Mouse (Mus musculus) layer of hippocampus, adult 18-20 months (tissue): ENCODE results near the gene Apol11b. TPM values are rescaled to one million over a fixed set of nuclear protein-coding genes. Genes with fewer than 3 reads are reported as not detected.
"Not testable (repeated sequence)": the region's sequence is repeated elsewhere in the genome, so short reads cannot be mapped to it uniquely, and the experiment has no call there.

Source experiments
- DNase-seq, 2 experiments: peaks; one replicate each; pipeline ENCODE4 v3.0.0; 2022; ENCODE audit warnings: low spot score in 2 of 2
- long read RNA-seq: library from polyadenylated mRNA; stranded (forward); transcript quantifications from one replicate; pipeline ENCODE4 v2.0.0, GENCODE M21; 2021
- total RNA-seq, 2 experiments: library from RNA; stranded (reverse); gene quantifications; 2 replicates each; pipeline ENCODE4 v1.2.3; 2021

Apol11b gene
- not detected for total RNA-seq
- long read RNA-seq = 0 reads

DNA sequence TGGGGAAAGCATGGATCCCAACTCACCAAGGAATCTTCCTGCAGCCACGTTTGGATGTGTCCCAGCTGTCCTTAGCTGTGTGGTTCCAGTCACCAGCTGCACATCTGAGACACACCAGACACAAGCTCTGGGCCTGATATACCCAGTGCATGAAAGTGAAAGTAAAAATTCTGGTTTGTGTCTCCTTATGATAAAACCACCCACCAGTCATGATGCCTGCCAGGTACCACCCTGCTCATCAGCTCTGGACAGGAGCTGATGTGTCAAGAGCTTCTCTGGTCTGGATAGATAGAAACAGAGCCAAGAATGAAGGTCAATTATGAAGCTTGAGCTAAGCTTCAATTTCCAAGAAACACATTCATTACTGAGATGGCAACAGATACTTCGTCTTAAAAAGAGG lies at the start of gene Apol11b:
Gene Apol11b, minus strand, starts transcription at position 111 of the 400 bp plus-strand sequence.
- not testable (repeated sequence) for DNase-seq

DNA sequence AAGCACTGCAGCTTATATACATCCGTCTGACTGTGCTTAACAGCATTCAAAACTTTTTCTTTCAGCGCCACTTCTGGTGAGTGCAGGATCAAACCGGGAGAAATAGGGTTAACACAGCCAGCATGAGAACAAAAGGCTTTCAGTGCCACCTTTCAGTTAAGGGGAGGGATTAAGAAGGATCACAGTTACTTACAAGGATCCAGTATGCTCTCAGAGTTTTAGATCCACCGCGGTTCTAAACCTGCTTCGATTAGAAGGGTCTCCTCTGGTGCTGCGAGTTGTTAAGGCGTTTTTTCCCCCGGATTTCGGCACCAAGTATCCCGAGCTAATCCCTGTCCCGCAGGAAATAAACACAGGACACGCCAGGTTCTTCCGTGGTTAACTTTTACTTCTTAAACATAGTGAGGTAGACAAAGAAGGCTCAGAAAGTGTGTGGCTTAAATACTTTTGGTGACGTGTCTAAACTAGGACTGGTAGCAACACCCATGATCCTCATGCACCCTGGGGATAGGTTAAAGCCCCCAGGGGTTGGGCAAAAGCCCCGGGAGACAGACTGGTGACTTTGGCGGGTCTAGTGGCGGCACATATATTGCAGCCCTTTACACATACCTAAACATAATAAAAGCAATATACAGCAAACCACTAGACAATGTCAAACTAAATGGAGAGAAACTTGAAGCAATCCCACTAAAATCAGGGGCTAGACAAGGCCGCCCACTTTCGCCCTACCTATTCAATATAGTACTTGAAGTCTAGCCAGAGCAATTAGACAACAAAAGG lies 48.6 kb upstream of the Apol11b start:
- not testable (repeated sequence) for DNase-seq

DNA sequence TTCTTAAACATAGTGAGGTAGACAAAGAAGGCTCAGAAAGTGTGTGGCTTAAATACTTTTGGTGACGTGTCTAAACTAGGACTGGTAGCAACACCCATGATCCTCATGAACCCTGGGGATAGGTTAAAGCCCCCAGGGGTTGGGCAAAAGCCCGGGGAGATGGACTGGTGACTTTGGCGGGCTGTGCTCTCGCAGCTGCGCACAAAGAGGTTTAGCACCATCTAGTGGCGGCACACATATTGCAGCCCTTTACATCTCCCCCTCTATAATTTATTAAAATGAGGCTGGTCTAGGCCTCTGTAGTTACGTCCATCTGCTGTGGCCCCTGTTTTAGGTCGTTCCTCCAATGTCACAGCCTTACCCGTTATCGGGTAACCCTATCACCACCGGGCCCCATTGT lies 40.9 kb upstream of the Apol11b start:
- DNase-seq = peak in 1 of 2 experiments; percentile 44

DNA sequence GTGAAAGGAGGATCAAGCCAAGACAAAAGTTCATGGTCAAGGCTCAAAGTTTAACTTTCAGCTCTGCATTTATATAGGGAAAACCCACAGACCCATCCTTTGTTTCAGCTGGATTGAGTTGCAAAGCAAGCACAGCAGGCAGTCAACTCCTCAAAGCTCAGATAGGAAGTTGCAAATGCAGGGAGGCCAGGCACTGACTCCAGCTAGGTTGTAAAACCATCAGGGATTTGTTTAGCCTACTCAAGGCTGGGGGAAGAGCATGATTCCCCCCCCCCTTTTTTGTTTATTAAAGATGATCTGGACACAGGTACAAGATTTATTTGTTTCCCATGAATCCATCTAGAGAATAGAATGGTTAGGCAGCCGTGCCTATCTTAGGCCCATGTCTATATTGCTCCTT lies 31.0 kb upstream of the Apol11b start:
- DNase-seq = not testable (repeated sequence)

DNA sequence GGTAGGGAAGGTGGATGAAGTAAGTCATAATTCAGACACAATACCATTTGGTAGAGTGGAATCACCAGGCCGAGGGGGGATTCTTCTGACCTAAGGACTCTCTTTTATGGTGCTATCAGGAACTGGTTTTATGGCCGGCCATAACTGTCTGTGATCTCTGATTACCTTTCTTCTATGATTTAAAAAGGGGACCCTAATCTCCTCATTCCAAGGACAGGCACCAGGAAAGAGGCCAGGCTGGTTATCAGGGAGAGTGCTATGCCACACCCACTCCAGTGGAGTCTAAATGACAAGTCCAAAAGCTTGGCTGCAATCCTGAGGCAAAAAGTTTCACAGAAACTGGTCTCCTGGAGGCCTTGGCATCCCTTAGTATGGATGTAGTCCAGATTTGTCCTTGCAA lies 18.8 kb upstream of the Apol11b start:
- not testable (repeated sequence) for DNase-seq

DNA sequence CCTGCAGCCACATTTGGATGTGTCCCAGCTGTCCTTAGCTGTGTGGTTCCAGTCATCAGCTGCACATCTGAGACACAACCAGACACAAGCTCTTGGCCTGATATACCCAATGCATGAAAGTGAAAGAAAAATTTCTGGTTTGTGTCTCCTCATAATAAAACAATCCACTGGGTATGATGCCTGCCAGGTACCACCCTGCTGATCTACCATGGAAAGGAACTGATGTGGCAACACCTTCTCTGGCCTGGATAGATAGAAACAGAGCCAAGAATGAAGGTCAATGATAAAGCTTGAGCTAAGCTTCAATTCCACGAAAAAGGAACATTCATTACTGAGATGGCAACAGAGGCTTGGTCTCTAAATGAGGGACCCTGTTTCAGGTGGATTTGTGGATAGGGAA lies 16.7 kb upstream of the Apol11b start:
- DNase-seq = not testable (repeated sequence)

DNA sequence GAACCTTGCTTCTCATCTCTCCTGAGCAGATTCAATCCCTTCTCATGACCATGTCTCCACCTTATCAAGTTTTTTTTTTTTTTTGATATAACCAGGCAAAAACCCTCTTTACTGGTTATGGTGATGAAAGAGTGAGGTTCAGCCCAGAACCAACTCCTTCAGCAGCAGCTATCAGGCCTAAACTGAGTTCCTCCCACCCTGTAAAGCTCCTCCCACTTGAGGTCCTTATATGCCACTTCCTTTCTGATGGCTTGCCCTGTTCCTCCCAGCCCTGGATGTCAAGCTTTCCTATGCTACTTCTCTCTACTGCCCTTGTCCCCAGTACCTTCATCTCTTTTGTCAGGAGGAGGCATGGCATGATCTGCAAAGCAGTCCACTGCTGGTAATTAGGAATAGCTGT lies 8.1 kb upstream of the Apol11b start:
- not testable (repeated sequence) for DNase-seq

DNA sequence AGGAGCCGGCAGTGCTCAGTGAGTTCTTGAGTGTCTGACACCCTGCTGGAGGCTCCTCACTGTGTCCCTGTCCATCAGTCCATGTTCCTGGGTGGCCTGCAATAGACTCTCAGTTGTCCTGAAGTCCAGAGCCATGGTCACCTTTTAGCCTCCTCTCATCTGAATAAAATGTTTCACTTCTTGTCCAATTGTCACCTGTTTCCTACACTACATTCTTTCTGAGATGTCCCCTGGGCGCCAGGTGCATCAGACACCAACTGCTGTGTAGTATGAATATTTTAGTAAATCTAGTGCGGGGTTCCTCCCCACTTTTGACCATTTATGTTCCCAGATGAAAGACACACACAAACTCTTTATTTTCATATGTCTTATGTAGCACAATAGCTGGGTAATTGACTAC lies 13.3 kb downstream of the Apol11b start:
- not testable (repeated sequence) for DNase-seq

DNA sequence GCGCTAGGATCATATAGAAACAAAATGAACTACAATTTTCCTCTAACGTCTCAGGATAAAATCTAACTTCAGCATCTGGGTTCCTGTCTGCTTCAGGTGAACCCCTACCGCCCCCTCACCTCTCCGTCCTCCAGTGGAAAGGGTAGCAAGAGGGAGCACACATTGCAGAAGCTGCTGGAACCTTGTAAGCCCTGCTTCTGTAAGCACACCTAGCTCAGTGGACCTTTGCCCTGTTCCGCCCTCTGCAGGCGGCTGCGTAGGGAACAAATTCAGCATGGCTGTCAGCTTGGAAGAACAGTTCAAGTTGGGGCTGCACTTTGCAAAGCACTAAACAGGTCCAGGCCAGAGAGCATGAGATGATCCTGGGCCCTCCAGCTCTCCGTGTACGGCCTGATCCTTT lies 14.4 kb downstream of the Apol11b start:
- DNase-seq = not testable (repeated sequence)

DNA sequence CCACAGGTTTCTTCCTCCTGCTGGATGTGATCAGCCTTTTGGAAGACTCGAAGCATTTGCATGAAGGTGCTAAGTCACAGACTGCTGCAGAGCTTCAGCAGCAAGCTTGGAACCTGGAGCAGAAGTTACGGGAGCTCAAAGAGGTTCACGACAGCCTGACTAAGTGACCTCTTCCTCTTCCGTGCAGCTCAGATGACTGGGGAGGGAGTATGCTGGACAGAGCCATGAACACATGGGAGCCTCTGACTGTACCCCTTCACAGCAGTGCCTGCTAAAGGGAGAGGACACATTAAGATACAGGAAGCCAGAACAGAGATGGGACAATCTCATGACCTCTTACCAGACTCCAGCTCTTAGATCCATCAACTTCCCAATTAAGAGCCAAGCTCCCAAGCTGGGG lies 16.6 kb downstream of the Apol11b start:
- DNase-seq = not testable (repeated sequence)

DNA sequence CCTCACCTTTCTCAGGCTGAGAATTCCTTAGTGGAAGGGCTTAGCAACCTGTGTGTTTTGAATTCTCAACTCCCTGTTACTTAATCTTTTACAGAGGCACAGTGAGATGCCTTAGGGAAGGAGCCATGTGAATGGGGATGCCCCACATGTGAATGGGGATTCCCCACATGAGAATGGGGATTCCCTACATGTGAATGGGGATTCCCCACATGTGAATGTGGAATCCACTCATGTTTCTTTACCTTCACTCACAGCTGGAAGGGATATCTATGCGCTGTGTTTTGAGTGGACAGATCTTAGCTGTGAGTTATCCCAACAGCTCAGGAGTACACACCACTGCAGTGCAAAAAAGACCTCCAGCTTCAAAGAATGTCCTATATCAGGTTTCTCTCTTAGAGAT lies 18.4 kb downstream of the Apol11b start:
- no peak for DNase-seq

DNA sequence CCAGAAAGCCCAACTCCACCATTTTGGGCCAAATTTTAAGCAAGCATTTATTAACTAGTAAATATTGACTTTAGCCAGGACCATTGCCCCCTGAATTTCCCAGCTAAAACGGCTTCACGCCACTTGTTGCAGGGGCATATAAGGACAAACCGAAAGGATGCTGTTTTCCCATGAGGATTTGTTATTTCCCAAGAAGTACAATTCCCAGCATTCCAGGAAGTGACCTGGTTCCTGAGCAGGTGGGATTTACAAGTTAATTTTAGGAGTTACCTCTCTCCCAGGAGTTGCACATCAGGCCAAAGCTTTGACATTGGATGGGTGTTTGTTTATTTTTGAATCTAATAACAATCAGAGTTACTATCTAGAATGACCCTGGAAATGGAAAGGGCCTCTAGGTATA lies 37.0 kb downstream of the Apol11b start:
- no peak for DNase-seq

DNA sequence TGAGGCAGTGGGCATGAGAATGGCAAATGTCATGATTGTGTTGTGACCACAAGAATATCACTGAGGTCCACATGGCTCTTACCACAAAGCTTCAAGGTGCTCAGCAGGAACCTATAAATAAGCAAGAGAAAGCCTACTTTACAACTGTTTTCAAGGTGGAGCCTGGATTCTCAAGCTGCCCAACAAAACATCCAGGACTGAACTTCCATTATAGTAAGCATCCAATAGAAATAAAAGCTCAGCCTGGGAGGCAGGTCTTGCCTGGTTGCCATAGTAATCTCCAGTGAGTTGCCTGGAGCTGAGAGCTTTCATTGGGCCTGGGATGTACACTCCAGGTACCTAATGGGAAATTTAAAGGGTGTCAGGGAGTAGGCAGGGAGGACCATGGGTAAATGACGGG lies 44.1 kb downstream of the Apol11b start, which contains the start of gene Gm36245:
Gene Gm36245, plus strand, starts transcription at position 301 of the 400 bp plus-strand sequence.
- DNase-seq = no peak

DNA sequence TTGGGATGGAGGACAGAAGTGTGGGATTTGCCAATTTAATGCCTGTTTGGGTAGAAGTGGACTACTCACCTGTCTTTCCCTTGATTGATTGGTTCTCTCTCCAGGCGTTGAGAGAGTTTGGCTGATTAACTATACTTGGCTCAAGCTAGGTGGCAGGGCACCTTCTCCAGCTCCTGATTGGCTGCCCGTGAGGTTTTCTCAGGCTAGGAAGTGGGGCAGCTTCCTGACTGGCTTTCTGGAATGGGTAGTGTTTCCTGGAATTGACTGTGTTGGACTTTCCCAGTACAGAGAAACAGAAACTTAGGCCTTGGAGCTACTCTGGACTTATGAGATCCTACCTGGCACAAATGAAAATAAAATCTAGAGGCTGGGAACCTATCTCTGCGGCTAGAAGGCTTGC lies 44.7 kb downstream of the Apol11b start:
- DNase-seq = no peak

DNA sequence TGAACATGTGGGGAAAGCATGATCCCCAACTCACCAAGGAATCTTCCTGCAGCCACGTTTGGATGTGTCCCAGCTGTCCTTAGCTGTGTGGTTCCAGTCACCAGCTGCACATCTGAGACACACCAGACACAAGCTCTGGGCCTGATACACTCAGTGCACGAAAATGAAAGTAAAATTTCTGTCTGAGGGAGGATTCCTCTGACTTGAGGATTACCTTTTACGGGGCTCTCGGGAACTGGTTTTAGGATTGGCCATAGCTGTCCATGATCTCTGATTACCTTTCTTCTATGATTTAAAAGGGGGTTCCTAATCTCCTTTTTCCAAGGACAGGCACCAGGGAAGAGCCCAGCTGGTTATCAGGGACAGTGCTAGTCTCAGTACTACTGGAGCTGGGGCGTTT lies 47.1 kb downstream of the Apol11b start, which contains the start of gene Apol10b:
Gene Apol10b, minus strand, starts transcription at position 165 of the 400 bp plus-strand sequence.
- no peak for DNase-seq

DNA sequence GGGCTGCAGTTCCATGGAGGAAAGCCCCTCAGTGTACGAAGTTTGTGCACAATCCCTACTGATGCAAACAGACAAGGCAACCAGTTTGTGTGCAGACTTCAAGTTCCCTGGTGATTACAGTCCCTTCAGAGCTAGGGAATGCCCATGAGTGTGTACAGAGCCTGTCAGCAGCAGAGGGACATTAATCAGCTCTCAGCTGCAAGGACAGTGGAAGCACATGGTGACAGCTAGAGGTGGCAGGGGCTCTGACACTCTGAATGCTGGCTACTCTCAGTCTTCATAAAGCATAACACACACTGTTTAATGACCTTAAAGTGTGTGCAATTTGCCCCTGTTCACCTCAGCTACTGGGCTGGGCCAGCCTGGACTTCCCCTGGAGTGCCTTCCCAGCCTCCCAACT lies 49.5 kb downstream of the Apol11b start:
- no peak for DNase-seq

DNA sequence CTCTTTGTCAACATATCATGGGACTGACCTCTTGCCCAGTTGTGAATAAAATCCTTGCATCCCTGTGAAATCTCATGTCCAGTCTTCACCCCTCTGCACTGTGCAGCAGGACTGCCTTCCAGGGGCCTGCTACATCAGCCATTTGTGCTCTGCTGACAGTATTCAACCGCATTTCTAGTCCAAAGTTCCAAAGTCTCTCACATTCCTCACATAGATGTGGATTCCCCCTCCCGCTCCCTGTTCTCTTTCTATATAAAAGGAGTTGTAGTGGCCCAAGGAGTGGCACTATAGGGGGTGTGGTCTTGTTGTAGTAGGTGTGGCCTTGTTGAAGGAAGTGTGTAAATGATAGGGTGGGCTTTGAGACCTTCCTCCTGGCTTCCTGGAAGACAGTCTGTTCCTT lies 52.2 kb downstream of the Apol11b start:
- no peak for DNase-seq

DNA sequence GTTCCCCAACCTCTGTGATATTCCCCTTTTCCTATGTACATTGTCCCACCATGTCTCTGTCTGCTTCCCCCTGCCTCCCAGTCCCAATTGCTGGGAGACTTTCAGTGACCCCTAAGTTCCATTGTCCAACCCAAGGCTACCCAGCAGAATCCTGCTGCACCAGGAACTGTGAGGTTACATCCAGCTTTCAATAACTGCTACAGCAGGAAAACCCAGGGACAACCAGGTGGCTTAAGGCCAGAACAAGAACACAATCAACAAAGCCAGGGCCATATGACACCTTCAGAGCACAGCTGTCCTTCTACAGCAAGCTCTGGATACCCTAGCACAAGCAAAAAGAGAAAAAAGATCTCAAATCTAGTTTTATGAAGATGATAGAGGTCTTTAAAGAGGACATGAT lies 54.1 kb downstream of the Apol11b start:
- DNase-seq = no peak

DNA sequence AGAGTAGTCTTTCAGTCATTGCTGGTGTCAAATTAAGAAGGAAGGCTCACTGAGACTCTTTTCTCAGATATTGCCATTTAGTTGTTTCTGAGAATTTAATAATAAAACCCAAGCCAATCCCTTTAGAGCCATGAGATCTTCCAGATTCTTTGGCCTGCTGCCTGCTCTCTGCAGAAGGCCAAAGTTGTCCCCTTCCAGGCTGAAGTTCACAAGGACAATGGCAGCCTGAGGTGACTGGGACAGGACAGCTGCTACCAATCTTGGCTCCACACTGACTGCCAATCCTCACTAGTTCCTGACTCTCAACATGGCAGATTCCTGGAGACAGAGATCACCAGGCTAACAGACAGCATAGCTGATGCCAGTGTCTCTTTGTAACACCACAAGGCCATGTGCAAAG lies 56.1 kb downstream of the Apol11b start:
- no peak for DNase-seq
